Mouse (Mus musculus) mouse trophoblast stem cell (cell line): ENCODE results near the gene Adgre5.

Source experiments
- in situ Hi-C, 2 experiments: fragments of 300-500 bp; cut with MseI, MboI; formaldehyde crosslinking; loops; 2 replicates in 1 of 2; 3 replicates in 1 of 2; pipeline ENCODE4 v1.15.1; 2025

Gene Adgre5

GRCm38 (mm10) chr8:83722631-83723030, 18.5 kb downstream of the Adgre5 start:
- in situ Hi-C loops = no loop called here

- in situ Hi-C loops = no loop called here
Observed at GRCm38 (mm10) chr8:83721405-83722025, 19.6 kb downstream of the Adgre5 start.

- in situ Hi-C loops = no loop called here
Observed at GRCm38 (mm10) chr8:83719693-83720092, 21.4 kb downstream of the Adgre5 start.

- in situ Hi-C loops = no loop called here
Observed at GRCm38 (mm10) chr8:83719048-83719447, 22.1 kb downstream of the Adgre5 start.

- in situ Hi-C loops = no loop called here
Observed at GRCm38 (mm10) chr8:83716563-83716962, 24.6 kb downstream of the Adgre5 start.

GRCm38 (mm10) chr8:83715771-83716170, 25.4 kb downstream of the Adgre5 start:
- in situ Hi-C loops = no loop called here

GRCm38 (mm10) chr8:83715031-83715690, 26.0 kb downstream of the Adgre5 start, which contains the start of gene Ddx39:
Ddx39 (plus strand) TSS chr8:83715177.
- in situ Hi-C loops = no loop called here

GRCm38 (mm10) chr8:83714676-83715030, 26.5 kb downstream of the Adgre5 start:
- in situ Hi-C loops = no loop called here

GRCm38 (mm10) chr8:83707554-83707953, 33.6 kb downstream of the Adgre5 start:
- in situ Hi-C loops = no loop called here

- in situ Hi-C loops = no loop called here
Observed at GRCm38 (mm10) chr8:83706411-83706810, 34.7 kb downstream of the Adgre5 start.

- in situ Hi-C loops = no loop called here
Observed at GRCm38 (mm10) chr8:83703426-83703825, 37.7 kb downstream of the Adgre5 start.

GRCm38 (mm10) chr8:83700423-83701085, 40.6 kb downstream of the Adgre5 start:
- in situ Hi-C loops = no loop called here

- in situ Hi-C loops = no loop called here
Observed at GRCm38 (mm10) chr8:83699566-83699965, 41.6 kb downstream of the Adgre5 start.

GRCm38 (mm10) chr8:83698661-83699453, 42.3 kb downstream of the Adgre5 start, which contains the start of gene Pkn1:
Pkn1 (minus strand) TSS chr8:83699179.
- in situ Hi-C loops = no loop called here

- in situ Hi-C loops = no loop called here
Observed at GRCm38 (mm10) chr8:83698291-83698660, 42.9 kb downstream of the Adgre5 start.

GRCm38 (mm10) chr8:83697374-83698220, 43.5 kb downstream of the Adgre5 start:
- in situ Hi-C loops = no loop called here

- in situ Hi-C loops = no loop called here
Observed at GRCm38 (mm10) chr8:83695351-83696106, 45.6 kb downstream of the Adgre5 start.

GRCm38 (mm10) chr8:83694369-83695160, 46.6 kb downstream of the Adgre5 start:
- in situ Hi-C loops = no loop called here

GRCm38 (mm10) chr8:83693609-83694236, 47.4 kb downstream of the Adgre5 start:
- in situ Hi-C loops = no loop called here
